Mouse (Mus musculus) bone marrow macrophage, adult 2 months (primary cell): ENCODE measurements around the gene Olfr974. TPM values are rescaled to one million over a fixed set of nuclear protein-coding genes. Genes with fewer than 3 reads are reported as not detected.
A peak's percentile ranks its signal among the peaks of the same experiment; 100 is the strongest.
"Not testable (repeated sequence)": the region's sequence is repeated elsewhere in the genome, so short reads cannot be mapped to it uniquely, and the experiment has no call there.

Experiments used
- H3K27ac ChIP-seq: 2 replicates; pipeline ENCODE4 v1.5.1; 2012; ENCODE audit warnings: low read depth, low read length; ENCODE audit not compliant: insufficient read depth
- H3K4me1 ChIP-seq: 2 replicates; pipeline ENCODE4 v1.6.1; 2012; ENCODE audit warnings: low read length; ENCODE audit not compliant: control insufficient read depth, insufficient read depth
- H3K4me3 ChIP-seq: 2 replicates; pipeline ENCODE4 v1.5.1; 2012; ENCODE audit warnings: mild to moderate bottlenecking, low read length, moderate library complexity; ENCODE audit not compliant: insufficient read depth
- CTCF ChIP-seq: IDR thresholded peaks from 2 replicates; pipeline ENCODE4 v1.5.1; 2012; ENCODE audit warnings: low read depth, mild to moderate bottlenecking, low read length, moderate library complexity
- POLR2A ChIP-seq: IDR thresholded peaks from 2 replicates; pipeline ENCODE4 v1.6.1; 2012; ENCODE audit warnings: mild to moderate bottlenecking, low read depth, low read length, borderline replicate concordance
- polyA plus RNA-seq: library from polyadenylated mRNA; stranded (reverse); fragments of >200 nt; gene quantifications from 2 replicates; pipeline ENCODE4 v1.2.4, GENCODE M21; 2012; ENCODE audit not compliant: missing spikeins, insufficient read depth, insufficient read length

Gene Olfr974
- polyA plus RNA-seq = not detected in 2 replicates

DNA sequence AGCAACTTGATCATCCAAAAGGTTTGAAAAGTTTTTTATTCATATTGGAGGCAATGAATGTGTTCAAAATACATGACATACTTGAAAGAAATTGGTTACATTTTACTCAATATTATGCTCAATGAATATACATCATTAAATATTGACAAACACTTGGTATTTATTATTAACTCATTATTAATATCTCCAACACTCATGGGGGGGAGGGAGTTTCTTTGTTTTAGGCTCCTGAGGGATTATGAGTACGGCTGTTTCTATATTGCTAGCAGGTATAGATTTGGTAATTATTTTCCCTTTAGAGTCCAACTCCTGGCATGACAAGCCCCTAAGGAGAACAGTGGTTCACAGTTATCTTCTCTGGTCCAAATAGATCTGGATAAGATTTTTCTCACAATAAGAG, at the start of gene Olfr974:
Olfr974 (plus strand) TSS at position 301 of the 400 bp plus-strand sequence.
- H3K27ac ChIP-seq = no peak within 1 kb of the TSS
- no peaks in the 10 kb centered on the region for H3K4me1 ChIP-seq
- no peak within 1 kb of the TSS for H3K4me3 ChIP-seq
- TF ChIP-seq CTCF = no peak
- no peak for TF ChIP-seq POLR2A

- Histone ChIP-seq H3K27ac (no peak overlapping the region), H3K4me1 (peaks cover 17% of the 10 kb centered on the region), H3K4me3 (no peak overlapping the region)
- TF ChIP-seq POLR2A (no peak), CTCF (no peak)
Observed at GRCm38 (mm10) chr9:39905106-39905505, 32.2 kb upstream of the Olfr974 start.

GRCm38 (mm10) chr9:39907036-39907435, 30.3 kb upstream of the Olfr974 start, which contains the start of gene Olfr229:
Gene Olfr229, plus strand, starts transcription at chr9:39907336.
- H3K27ac ChIP-seq = no peak within 1 kb of the TSS
- no peak within 1 kb of the TSS for H3K4me3 ChIP-seq
- TF ChIP-seq POLR2A (no peak), CTCF (no peak)
- peaks cover 19% of the 10 kb centered on the region for H3K4me1 ChIP-seq

GRCm38 (mm10) chr9:39909939-39910338, 27.4 kb upstream of the Olfr974 start:
- Histone ChIP-seq H3K4me3 (no peak overlapping the region), H3K4me1 (peaks cover 16% of the 10 kb centered on the region), H3K27ac (peak overlapping the region; percentile 92)
- TF ChIP-seq POLR2A (no peak), CTCF (no peak)

- H3K27ac ChIP-seq, H3K4me1 ChIP-seq, H3K4me3 ChIP-seq: not testable (repeated sequence)
Observed at GRCm38 (mm10) chr9:39927975-39928836, 9.1 kb upstream of the Olfr974 start.

DNA sequence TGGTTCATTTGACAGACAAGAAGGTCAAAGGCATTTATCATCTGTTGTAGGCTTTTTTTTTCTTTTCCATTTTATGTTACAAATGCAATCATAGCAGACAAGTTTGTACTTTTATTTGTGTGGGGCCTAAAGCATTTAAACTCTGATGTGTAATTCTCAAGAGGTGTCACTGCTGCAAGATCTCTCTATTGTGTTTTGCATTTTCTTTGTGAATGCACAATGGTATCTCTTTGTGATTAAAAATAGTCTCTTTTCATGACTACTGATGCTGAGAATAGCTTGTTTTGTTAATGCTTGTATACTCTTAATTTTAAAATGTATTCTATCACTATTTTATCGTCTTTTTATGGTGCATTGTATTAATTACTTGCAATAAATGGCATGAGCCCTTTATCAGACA, 8.5 kb upstream of the Olfr974 start:
- not testable (repeated sequence) for H3K4me1 ChIP-seq, H3K27ac ChIP-seq, H3K4me3 ChIP-seq

- no peak within 1 kb of the TSS for H3K4me3 ChIP-seq
- no peak within 1 kb of the TSS for H3K27ac ChIP-seq
- H3K4me1 ChIP-seq = no peaks in the 10 kb centered on the region
- TF ChIP-seq POLR2A (no peak), CTCF (no peak)
Observed at GRCm38 (mm10) chr9:39951946-39952345, 14.6 kb downstream of the Olfr974 start, which contains the start of gene Olfr975. Gene Olfr975, minus strand, starts transcription at chr9:39952046.

DNA sequence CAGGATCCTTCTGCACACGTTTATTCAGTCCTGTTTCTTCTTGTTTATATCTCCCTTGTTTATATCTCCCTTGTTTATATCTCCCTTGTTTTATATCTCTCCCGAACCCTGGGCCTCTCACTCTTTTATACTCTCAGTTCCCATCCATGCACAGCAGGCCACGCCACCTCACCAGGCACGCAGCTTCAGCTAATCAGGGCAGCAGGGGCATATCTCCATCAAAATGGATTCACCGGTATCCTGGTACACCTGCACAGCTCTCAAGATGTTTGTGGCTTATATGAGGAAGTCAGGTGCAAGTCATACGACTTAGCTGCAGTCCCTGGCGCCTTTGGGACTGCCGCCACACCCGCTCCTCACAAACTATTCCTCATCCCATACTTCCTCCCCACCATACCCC, 23.7 kb downstream of the Olfr974 start, which contains the start of gene Olfr976:
Olfr976 (minus strand) TSS at position 101 of the 400 bp plus-strand sequence.
- H3K4me1 ChIP-seq, H3K27ac ChIP-seq, H3K4me3 ChIP-seq: not testable (repeated sequence)

DNA sequence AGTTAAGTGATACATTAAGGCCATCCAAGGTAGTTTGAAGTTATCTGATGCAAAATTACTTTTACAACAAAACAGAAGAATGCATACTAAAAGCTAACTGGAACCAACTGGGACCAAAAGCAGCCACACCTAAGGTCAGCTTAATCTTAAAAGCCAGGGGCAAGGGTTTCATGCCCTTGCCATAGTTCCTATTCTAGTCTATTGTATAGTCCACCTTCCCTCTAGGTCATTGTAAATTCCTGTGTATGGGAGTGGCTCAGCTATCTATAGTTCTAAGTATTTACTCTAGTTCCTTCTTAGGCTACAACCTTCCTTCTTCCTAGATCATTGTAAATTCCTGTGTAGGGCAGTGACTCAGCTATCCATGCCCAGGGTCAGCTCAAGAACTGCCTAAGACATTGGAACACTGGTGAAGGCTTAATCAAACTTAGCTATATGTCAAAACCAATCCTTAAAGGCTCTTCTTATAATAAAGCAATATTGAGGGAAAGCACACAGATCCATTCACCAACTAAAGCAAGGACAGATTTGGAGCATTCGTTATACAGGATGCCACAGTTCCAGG, 39.4 kb downstream of the Olfr974 start:
- H3K4me1 ChIP-seq, H3K4me3 ChIP-seq, H3K27ac ChIP-seq: not testable (repeated sequence)

DNA sequence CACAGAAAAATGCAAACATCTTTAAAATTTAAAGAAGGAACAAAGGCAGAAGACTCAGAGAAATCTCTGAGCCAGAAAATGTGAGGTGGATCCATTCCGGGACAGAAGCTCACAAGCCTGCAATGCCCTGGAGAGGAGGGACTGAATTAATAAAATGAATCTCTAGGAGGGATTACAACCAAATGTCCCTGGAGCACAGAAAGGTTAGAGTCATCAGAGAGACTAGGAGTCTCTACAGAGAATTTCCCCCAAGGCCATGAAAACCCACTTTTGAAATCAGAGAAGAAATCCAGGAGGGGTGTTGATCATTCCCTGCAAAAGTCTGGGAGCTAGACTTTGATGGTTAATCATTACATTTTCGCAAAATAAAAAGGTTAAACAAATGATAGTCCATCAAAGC, 54.5 kb downstream of the Olfr974 start, which contains the start of gene Olfr978:
Olfr978 (plus strand) TSS at position 301 of the 400 bp plus-strand sequence.
- Histone ChIP-seq H3K4me1 (no peaks in the 10 kb centered on the region), H3K27ac (no peak within 1 kb of the TSS), H3K4me3 (no peak within 1 kb of the TSS)
- TF ChIP-seq POLR2A = no peak
- no peak for TF ChIP-seq CTCF

Other genes with a start within 250 kb of the Olfr974 start
- 0.28 TPM in 1 of 2 replicates, not detected in the other for gene Olfr149, start 230.4 kb upstream of the Olfr974 start, polyA plus RNA-seq
- gene Olfr965, start 226.1 kb upstream of the Olfr974 start, polyA plus RNA-seq = not detected in 2 replicates
- gene Olfr150, start 206.5 kb upstream of the Olfr974 start, polyA plus RNA-seq = not detected in 2 replicates
- not detected in 2 replicates for gene Olfr967, start 191.3 kb upstream of the Olfr974 start, polyA plus RNA-seq
- not detected in 2 replicates for gene Olfr968, start 154.2 kb upstream of the Olfr974 start, polyA plus RNA-seq
- gene Olfr969, start 146.6 kb upstream of the Olfr974 start, polyA plus RNA-seq = not detected in 2 replicates
- gene Olfr970, start 128.6 kb upstream of the Olfr974 start, polyA plus RNA-seq = not detected in 2 replicates
- gene Olfr971, start 100.6 kb upstream of the Olfr974 start, polyA plus RNA-seq = not detected in 2 replicates
- not detected in 2 replicates for gene Olfr972, start 71.1 kb upstream of the Olfr974 start, polyA plus RNA-seq
- not detected in 2 replicates for gene Olfr229, start 30.2 kb upstream of the Olfr974 start, polyA plus RNA-seq
- gene Olfr975, start 14.5 kb downstream of the Olfr974 start, polyA plus RNA-seq = not detected in 2 replicates
- gene Olfr976, start 23.6 kb downstream of the Olfr974 start, polyA plus RNA-seq = not detected in 2 replicates
- gene Olfr978, start 54.6 kb downstream of the Olfr974 start, polyA plus RNA-seq = not detected in 2 replicates
- not detected in 2 replicates for gene Olfr979, start 66.0 kb downstream of the Olfr974 start, polyA plus RNA-seq
- not detected in 2 replicates for gene Olfr980, start 72.1 kb downstream of the Olfr974 start, polyA plus RNA-seq
- gene Olfr981, start 84.0 kb downstream of the Olfr974 start, polyA plus RNA-seq = 0.11 TPM in 1 of 2 replicates, not detected in the other
- not detected in 2 replicates for gene Olfr982, start 136.3 kb downstream of the Olfr974 start, polyA plus RNA-seq
- 0.13 TPM in 1 of 2 replicates, not detected in the other for gene Olfr983, start 156.1 kb downstream of the Olfr974 start, polyA plus RNA-seq
- 0.16 TPM in 1 of 2 replicates, not detected in the other for gene Olfr984, start 176.7 kb downstream of the Olfr974 start, polyA plus RNA-seq
- gene Olfr985, start 192.7 kb downstream of the Olfr974 start, polyA plus RNA-seq = not detected in 2 replicates
- gene Tmem225, start 210.6 kb downstream of the Olfr974 start, polyA plus RNA-seq = not detected in 2 replicates
- not detected in 2 replicates for gene Olfr986, start 243.4 kb downstream of the Olfr974 start, polyA plus RNA-seq